Mouse (Mus musculus) spleen, embryonic (tissue): ENCODE results near the gene Tmem252.

Experiments used
- CTCF ChIA-PET: fragments of 350-600 bp; sonication (Branson Sonifier 250); formaldehyde crosslinking; loops from one replicate; lab custom pipeline; 2022; lab: Charles Lee

Tmem252 gene

GRCm38 (mm10) chr19:24673762-24674161, at the start of gene Tmem252:
Gene Tmem252 (plus strand): TSS chr19:24674008.
- CTCF ChIA-PET, result interaction anchor here (0.7 kb wide), 1 partner anchor 296 kb away, joined by 14 read pairs; no protein-coding TSS in a partner anchor

- CTCF ChIA-PET, result no interaction called here
Observed at GRCm38 (mm10) chr19:24628049-24628448, 45.8 kb upstream of the Tmem252 start.

DNA sequence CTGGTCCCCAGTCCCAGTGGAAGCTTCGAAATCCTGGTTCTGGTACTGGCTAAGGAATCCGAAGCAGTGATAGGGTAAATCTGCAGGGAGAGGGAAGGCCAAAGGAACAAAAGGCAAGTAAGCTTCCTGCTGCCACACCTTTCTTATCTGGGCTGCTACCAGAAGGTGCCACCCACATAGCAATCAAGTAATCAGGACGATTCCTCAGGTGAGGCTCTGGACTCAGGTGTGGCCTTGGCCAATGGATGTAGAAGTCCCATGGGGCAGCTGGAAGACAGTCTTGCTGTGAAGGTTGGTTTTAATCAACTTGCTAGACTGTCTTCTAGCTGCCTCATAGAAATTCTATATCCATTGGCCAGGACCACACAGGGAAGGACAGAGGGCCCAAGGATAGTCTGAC, 40.8 kb upstream of the Tmem252 start:
- CTCF ChIA-PET, result no interaction called here

DNA sequence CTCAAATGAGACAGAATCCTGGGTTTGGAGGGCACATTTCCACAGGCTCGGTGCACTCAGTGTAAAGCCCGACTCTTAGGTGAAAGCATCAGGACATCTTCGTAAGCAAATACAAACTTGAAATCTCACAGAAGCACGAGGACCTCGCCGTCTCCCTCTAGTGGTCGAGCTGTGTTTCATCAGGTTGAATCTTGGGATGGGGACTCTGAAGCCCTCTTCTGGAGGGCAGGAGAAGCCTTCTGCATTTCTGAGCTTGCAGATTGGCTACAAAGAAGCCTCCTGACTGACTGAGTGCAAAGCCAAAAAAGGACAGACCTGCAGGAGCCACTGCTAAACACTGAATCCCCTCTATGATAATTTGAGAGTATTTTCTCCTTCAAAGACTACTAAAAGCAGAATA, 39.2 kb upstream of the Tmem252 start:
- CTCF ChIA-PET, result interaction anchor here (0.7 kb wide), 2 partner anchors 9 to 249 kb away, joined by 4 to 5 read pairs; no protein-coding TSS in a partner anchor

GRCm38 (mm10) chr19:24636616-24637015, 37.2 kb upstream of the Tmem252 start:
- CTCF ChIA-PET, result no interaction called here

GRCm38 (mm10) chr19:24637988-24638387, 35.8 kb upstream of the Tmem252 start:
- CTCF ChIA-PET, result no interaction called here

GRCm38 (mm10) chr19:24640982-24641381, 32.8 kb upstream of the Tmem252 start:
- CTCF ChIA-PET, result no interaction called here

GRCm38 (mm10) chr19:24644971-24645370, 28.8 kb upstream of the Tmem252 start:
- CTCF ChIA-PET, result no interaction called here

DNA sequence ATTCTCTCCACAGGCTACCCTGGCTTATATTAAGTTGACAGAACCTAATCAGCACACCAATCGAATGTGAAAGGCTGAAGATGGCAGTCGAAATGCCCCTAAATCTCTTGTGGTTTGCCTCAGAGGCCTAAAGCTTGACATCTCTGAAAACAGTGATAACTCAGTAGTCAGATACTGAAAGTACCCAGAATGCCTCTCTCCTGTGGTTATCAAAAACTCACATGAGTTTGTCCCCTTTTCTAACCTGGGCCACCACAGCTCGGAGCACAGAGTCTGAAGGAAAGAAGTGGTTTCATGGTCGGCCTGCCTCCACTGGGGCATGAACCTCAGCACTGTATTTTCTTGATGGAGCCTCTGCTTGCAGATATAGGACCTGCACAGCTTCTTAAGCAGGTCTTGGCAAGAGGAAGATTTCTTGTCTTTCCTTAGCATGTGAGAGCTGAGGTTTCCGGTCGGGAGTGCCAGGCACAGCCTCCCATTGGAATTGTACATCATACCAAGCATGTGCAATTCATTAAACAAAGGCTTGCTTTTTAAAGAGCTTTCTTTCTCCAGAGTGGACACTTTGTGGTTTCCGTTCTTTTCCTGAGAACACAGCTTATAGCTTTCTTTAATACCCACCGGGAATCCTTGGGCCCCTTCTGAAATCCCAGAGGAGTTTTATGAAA, 27.5 kb upstream of the Tmem252 start:
- CTCF ChIA-PET, result interaction anchor here (0.6 kb wide), 1 partner anchor 225 kb away, joined by 3 read pairs; no protein-coding TSS in a partner anchor

- CTCF ChIA-PET, result no interaction called here
Observed at GRCm38 (mm10) chr19:24648016-24648415, 25.8 kb upstream of the Tmem252 start.

GRCm38 (mm10) chr19:24650428-24650827, 23.4 kb upstream of the Tmem252 start:
- CTCF ChIA-PET, result no interaction called here

- CTCF ChIA-PET, result no interaction called here
Observed at GRCm38 (mm10) chr19:24651595-24651994, 22.2 kb upstream of the Tmem252 start.

- CTCF ChIA-PET, result no interaction called here
Observed at GRCm38 (mm10) chr19:24652342-24653019, 21.3 kb upstream of the Tmem252 start.

- CTCF ChIA-PET, result no interaction called here
Observed at GRCm38 (mm10) chr19:24653230-24653799, 20.5 kb upstream of the Tmem252 start.

GRCm38 (mm10) chr19:24656981-24657380, 16.8 kb upstream of the Tmem252 start:
- CTCF ChIA-PET, result no interaction called here

- CTCF ChIA-PET, result interaction anchor here (0.6 kb wide), 1 partner anchor 138 kb away, joined by 12 read pairs; no protein-coding TSS in a partner anchor
Observed at GRCm38 (mm10) chr19:24662346-24662745, 11.5 kb upstream of the Tmem252 start.

DNA sequence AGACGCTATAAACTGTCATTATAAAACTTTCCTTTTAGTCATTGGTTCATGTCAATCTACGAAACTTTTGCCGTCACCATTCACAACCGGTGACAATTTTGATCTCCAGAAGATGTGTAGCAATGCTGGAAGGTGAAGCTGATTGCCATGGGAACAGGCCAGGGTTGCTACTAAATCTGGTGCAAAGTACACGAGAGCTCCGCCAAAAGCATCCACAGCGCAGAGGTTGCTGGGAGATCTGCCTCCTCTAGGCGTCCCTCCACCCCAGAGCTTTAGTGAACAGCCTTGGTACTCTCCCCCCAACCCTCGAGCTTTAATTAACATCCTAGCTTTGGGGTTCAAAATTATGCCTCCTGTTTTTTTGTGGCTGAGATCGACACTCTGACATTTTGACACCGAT, 8.0 kb upstream of the Tmem252 start:
- CTCF ChIA-PET, result no interaction called here

GRCm38 (mm10) chr19:24667527-24667926, 6.3 kb upstream of the Tmem252 start:
- CTCF ChIA-PET, result no interaction called here

GRCm38 (mm10) chr19:24671571-24671970, 2.2 kb upstream of the Tmem252 start:
- CTCF ChIA-PET, result no interaction called here

GRCm38 (mm10) chr19:24672366-24672960, 1.3 kb upstream of the Tmem252 start:
- CTCF ChIA-PET, result no interaction called here

DNA sequence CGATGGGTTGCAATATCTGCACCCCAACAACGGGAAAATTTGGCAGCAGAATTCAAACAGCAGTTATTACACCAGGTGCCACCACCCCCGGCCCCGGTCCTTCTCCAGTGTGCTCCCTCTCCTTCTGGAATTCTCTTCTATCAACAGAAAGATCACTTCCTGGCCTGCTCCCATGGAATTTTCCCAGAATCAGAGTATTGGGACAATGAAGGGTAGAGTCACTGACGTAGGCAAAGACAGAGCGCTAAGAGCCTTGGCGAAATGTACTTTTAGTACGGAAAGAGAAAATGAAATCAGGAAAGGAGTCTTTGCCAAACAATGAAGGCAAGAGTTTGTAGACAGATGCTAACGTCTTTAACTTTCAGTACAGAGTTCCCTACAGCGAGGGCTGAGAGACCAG, 477 bp upstream of the Tmem252 start:
- CTCF ChIA-PET, result no interaction called here

DNA sequence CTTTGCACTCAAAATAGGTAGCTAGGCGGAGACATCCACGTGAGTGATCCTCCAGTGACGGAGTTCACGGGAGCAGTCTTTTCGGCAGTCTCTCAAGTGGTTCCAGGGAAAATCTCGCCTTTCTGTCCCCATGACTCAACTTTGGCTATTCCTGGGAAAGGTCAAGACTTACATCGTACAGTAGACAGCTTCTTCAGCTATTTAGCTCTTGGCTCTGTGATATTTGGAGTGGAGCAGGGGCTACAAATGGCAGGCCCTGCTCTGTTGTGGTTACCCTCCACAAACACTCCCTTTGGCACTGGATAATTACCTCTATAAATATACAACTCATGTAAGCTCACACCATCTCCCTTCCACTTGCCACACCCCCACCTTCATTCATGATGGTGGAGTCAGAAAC, 2.6 kb downstream of the Tmem252 start:
- CTCF ChIA-PET, result no interaction called here
